Mouse (Mus musculus): ENCODE data around the gene Vldlr. TPM values are rescaled to one million over a fixed set of nuclear protein-coding genes. Genes with fewer than 3 reads are reported as not detected.

The Vldlr gene
- polyA plus RNA-seq, 1 experiment from 2014 or later: 21.9 TPM

Other genes with a start within 250 kb of the Vldlr start
- gene Kcnv2, start 106.1 kb downstream of the Vldlr start, polyA plus RNA-seq (2016; fragmentation: Nextera tagmentation; extraction: Ambion mirVana): 0.10 and 0.15 TPM in 2 replicates
- 56.6 and 61.7 TPM in 2 replicates for gene Pum3, start 213.3 kb downstream of the Vldlr start, polyA plus RNA-seq (2016; fragmentation: Nextera tagmentation; extraction: Ambion mirVana)